Comparison of ENCODE assay signal across 18 mouse cellular contexts in genomic region chr11:109991270-109991669, GRCm38 (mm10). TPM values are rescaled to one million over a fixed set of nuclear protein-coding genes. Genes with fewer than 3 reads are reported as not detected.
DNase-seq lines count a peak whose midpoint lies in the region; ATAC-seq and TF ChIP-seq lines count a peak whose summit lies in the region.
"Had no signal": no experiment of that assay in that cellular context is flagged by ENCODE, and none has a peak within 500 bp of the region (broad histone marks: within the 10 kb centered on the region; RNA-seq: fewer than 3 reads in every experiment).

No protein-coding gene starts in this region.

- H3K4me2 ChIP-seq in myocyte (ENCODE audit: low read depth) = peak overlapping the region; percentile 35
- H3K4me2 ChIP-seq: embryonic facial prominence, embryonic 12.5 days; heart, embryonic 15.5 days; lung, embryonic 14.5 days; midbrain, embryonic 13.5 days had no signal

- no peak for ATAC-seq in inflammation-experienced regulatory T-cells, adult 6 months
- ATAC-seq: CD4-positive, CD25-positive, alpha-beta regulatory T cell, adult 4 months; forebrain, postnatal 0 days; hindbrain, postnatal 0 days; midbrain, embryonic 13.5 days had no signal

- peak; percentile 75 for DNase-seq in heart, adult 11 months
- DNase-seq in heart, adult 9 months (ENCODE audit: low spot score in 2 of 2) = no peak
- DNase-seq in brain, adult 2 months (ENCODE audit: low read depth, low spot score) = peak; percentile 63
- DNase-seq in right cerebral cortex, postnatal 14 days = no peak
- DNase-seq: cerebellum, adult 2 months; forebrain, postnatal 0 days; heart, adult 18-20 months; kidney, adult 18-20 months; kidney, postnatal 25 days; lung, embryonic 14.5 days had no signal

- no peak for TF ChIP-seq POLR2A in myocyte (IDR thresholded peaks at IDR 0.05; ENCODE audit: insufficient read length, low read depth)

- no peaks in the 10 kb centered on the region for H3K36me3 ChIP-seq in C2C12 (ENCODE audit: control insufficient read depth, insufficient read depth)
- no peaks in the 10 kb centered on the region for H3K36me3 ChIP-seq in myocyte (ENCODE audit: control insufficient read depth, insufficient read depth)
- H3K36me3 ChIP-seq: embryonic facial prominence, embryonic 12.5 days; heart, embryonic 15.5 days; midbrain, embryonic 13.5 days had no signal

- no peaks in the 10 kb centered on the region for H3K79me3 ChIP-seq in C2C12 (ENCODE audit: low read depth)

- no peak overlapping the region for H3K4me3 ChIP-seq in C2C12 (ENCODE audit: insufficient read depth, poor library complexity, severe bottlenecking)
- no peak overlapping the region for H3K4me3 ChIP-seq in myocyte
- H3K4me3 ChIP-seq: embryonic facial prominence, embryonic 12.5 days; heart, embryonic 15.5 days; midbrain, embryonic 13.5 days had no signal

- H3K27me3 ChIP-seq in C2C12 (ENCODE audit: control insufficient read depth, insufficient read depth, insufficient read length) = no peaks in the 10 kb centered on the region
- no peaks in the 10 kb centered on the region for H3K27me3 ChIP-seq in myocyte (ENCODE audit: control insufficient read depth, insufficient read depth, insufficient read length)
- H3K27me3 ChIP-seq: embryonic facial prominence, embryonic 12.5 days; heart, embryonic 15.5 days; midbrain, embryonic 13.5 days had no signal

- TF ChIP-seq CTCF in C2C12 (IDR thresholded peaks at IDR 0.05; ENCODE audit: control insufficient read depth, insufficient read depth, insufficient read length) = no peak

- H3K79me2 ChIP-seq in C2C12 (ENCODE audit: control insufficient read depth, insufficient read depth) = no peaks in the 10 kb centered on the region
- H3K79me2 ChIP-seq in myocyte (ENCODE audit: control insufficient read depth, insufficient read depth) = no peaks in the 10 kb centered on the region

- H3ac ChIP-seq in C2C12 (ENCODE audit: control insufficient read depth, insufficient read length, low read depth) = no peak overlapping the region
- no peak overlapping the region for H3ac ChIP-seq in myocyte (ENCODE audit: control insufficient read depth, insufficient read length)

TF ChIP-seq in C2C12, 6 proteins besides CTCF, POLR2A, EP300 and RAD21:
- TF ChIP-seq USF1 (IDR thresholded peaks at IDR 0.05; ENCODE audit: low read depth) = no peak
- TF ChIP-seq MAX (IDR thresholded peaks at IDR 0.05) = peak; percentile 28

TF ChIP-seq in myocyte, 11 proteins besides CTCF, POLR2A, EP300 and RAD21:
- TF ChIP-seq E2F4 (IDR thresholded peaks at IDR 0.05; ENCODE audit: insufficient read depth) = no peak
- no peak for TF ChIP-seq POLR2AphosphoS2 (IDR thresholded peaks at IDR 0.05; ENCODE audit: insufficient read length, low read depth)
- TF ChIP-seq SRF (IDR thresholded peaks at IDR 0.05; ENCODE audit: control insufficient read depth, insufficient read length, low read depth) = no peak
- TF ChIP-seq MYOD1 (IDR thresholded peaks at IDR 0.05; ENCODE audit: control insufficient read depth in 1 of 3, insufficient read length in 2 of 3, low read depth in 2 of 3) = no peak
- TF ChIP-seq CEBPB (IDR thresholded peaks at IDR 0.05; ENCODE audit: insufficient read depth, poor library complexity, severe bottlenecking) = no peak
- no peak for TF ChIP-seq REST (IDR thresholded peaks at IDR 0.05; ENCODE audit: insufficient read depth, insufficient read length)
- TF ChIP-seq MYOG (IDR thresholded peaks at IDR 0.05; ENCODE audit: control insufficient read depth in 1 of 3, insufficient read depth in 1 of 3, insufficient read length in 2 of 3, low read depth in 2 of 3) = no peak
- no peak for TF ChIP-seq TCF3 (IDR thresholded peaks at IDR 0.05; ENCODE audit: insufficient read length, low read depth)
- TF ChIP-seq MAX (IDR thresholded peaks at IDR 0.05; ENCODE audit: low read depth) = no peak
- no peak for TF ChIP-seq TCF12 (IDR thresholded peaks at IDR 0.05; ENCODE audit: insufficient read depth, poor library complexity, severe bottlenecking)
- TF ChIP-seq USF1 (IDR thresholded peaks at IDR 0.05; ENCODE audit: low read depth) = no peak
TF ChIP-seq in myocyte: peak in this region for 0.

RNA-seq across cellular contexts. Expression of gene Abca8b, which starts 4.4 kb away (rescaled TPM):
- 0.09 TPM for polyA plus RNA-seq in C2C12 (2012; fragmentation: generic; extraction: Trizol)
- 2.1 TPM for polyA plus RNA-seq in myocyte (2012; fragmentation: generic; extraction: Trizol)
- polyA plus RNA-seq in inflammation-experienced regulatory T-cells, adult 6 months (2017; shearing (Covaris generic)) = not detected

Comparison
In these comparisons a context has a peak if more than half of its experiments do, and no peak if none do; other contexts are left out.
1. DNase-seq: peak in heart, adult 11 months (single experiment) and brain, adult 2 months (single experiment); none in heart, adult 9 months (0 of 2) and right cerebral cortex, postnatal 14 days (single experiment).